Mouse (Mus musculus) inflammation-experienced regulatory T-cells, adult 6 months (primary cell): ENCODE measurements around the gene Ttc38. TPM values are rescaled to one million over a fixed set of nuclear protein-coding genes. Genes with fewer than 3 reads are reported as not detected.

Experiments
- ATAC-seq: one replicate; pipeline ENCODE4 v1.8.0; 2017
- polyA plus RNA-seq, 3 experiments: library from polyadenylated mRNA; unstranded; fragments of 100-300 nt; shearing (Covaris generic); gene quantifications; one replicate each; pipeline ENCODE4 v1.2.1; 2017

Gene Ttc38
- 10 to 100 TPM; 10.6 to 13.3 (median 12.6) TPM for polyA plus RNA-seq

- peak; percentile 94 for ATAC-seq
Measured at GRCm38 (mm10) chr15:85831954-85832590, at the start of gene Ttc38. TSS of gene Ttc38 (plus strand) at chr15:85832306.

GRCm38 (mm10) chr15:85783146-85783545, 49.0 kb upstream of the Ttc38 start:
- ATAC-seq, result no peak

- ATAC-seq, result no peak
Measured at GRCm38 (mm10) chr15:85784341-85784740, 47.8 kb upstream of the Ttc38 start.

- no peak for ATAC-seq
Measured at GRCm38 (mm10) chr15:85786711-85787110, 45.4 kb upstream of the Ttc38 start.

GRCm38 (mm10) chr15:85787482-85787881, 44.6 kb upstream of the Ttc38 start:
- no peak for ATAC-seq

GRCm38 (mm10) chr15:85788051-85788450, 44.1 kb upstream of the Ttc38 start:
- ATAC-seq, result no peak

- no peak for ATAC-seq
Measured at GRCm38 (mm10) chr15:85788633-85789032, 43.5 kb upstream of the Ttc38 start.

GRCm38 (mm10) chr15:85791449-85791848, 40.7 kb upstream of the Ttc38 start:
- no peak for ATAC-seq

GRCm38 (mm10) chr15:85792819-85793218, 39.3 kb upstream of the Ttc38 start:
- ATAC-seq, result no peak

- ATAC-seq, result no peak
Measured at GRCm38 (mm10) chr15:85795516-85795915, 36.6 kb upstream of the Ttc38 start.

GRCm38 (mm10) chr15:85798676-85799075, 33.4 kb upstream of the Ttc38 start:
- no peak for ATAC-seq

GRCm38 (mm10) chr15:85802931-85803330, 29.2 kb upstream of the Ttc38 start:
- no peak for ATAC-seq

GRCm38 (mm10) chr15:85806886-85807285, 25.2 kb upstream of the Ttc38 start:
- no peak for ATAC-seq

GRCm38 (mm10) chr15:85807404-85807803, 24.7 kb upstream of the Ttc38 start:
- no peak for ATAC-seq

- no peak for ATAC-seq
Measured at GRCm38 (mm10) chr15:85808031-85808430, 24.1 kb upstream of the Ttc38 start.

GRCm38 (mm10) chr15:85808434-85808833, 23.7 kb upstream of the Ttc38 start:
- ATAC-seq, result no peak

GRCm38 (mm10) chr15:85809091-85809490, 23.0 kb upstream of the Ttc38 start:
- ATAC-seq, result no peak

GRCm38 (mm10) chr15:85810462-85810805, 21.7 kb upstream of the Ttc38 start:
- ATAC-seq, result no peak

- ATAC-seq, result peak; percentile 67
Measured at GRCm38 (mm10) chr15:85810806-85811521, 21.1 kb upstream of the Ttc38 start.

- ATAC-seq, result peak; percentile 94
Measured at GRCm38 (mm10) chr15:85811535-85812277, 20.4 kb upstream of the Ttc38 start, which contains the start of gene Cdpf1. TSS of gene Cdpf1 (minus strand) at chr15:85811697.

- no peak for ATAC-seq
Measured at GRCm38 (mm10) chr15:85813428-85813827, 18.7 kb upstream of the Ttc38 start.

- no peak for ATAC-seq
Measured at GRCm38 (mm10) chr15:85821203-85822010, 10.7 kb upstream of the Ttc38 start, which contains the start of gene Pkdrej. TSS of gene Pkdrej (minus strand) at chr15:85821734.

GRCm38 (mm10) chr15:85822011-85822359, 10.1 kb upstream of the Ttc38 start:
- no peak for ATAC-seq
